Mouse (Mus musculus): ENCODE measurements around the gene Onecut1. TPM values are rescaled to one million over a fixed set of nuclear protein-coding genes. Genes with fewer than 3 reads are reported as not detected.

Gene Onecut1
- polyA plus RNA-seq, 1 experiment = not detected

GRCm38 (mm10) chr9:74923291-74923977, 61.7 kb downstream of the Onecut1 start:
- Histone ChIP-seq H3K27ac (ENCODE audit: insufficient read depth, low read length) (no peak overlapping the region), H3K4me3 (ENCODE audit: insufficient read depth, low read length) (no peak overlapping the region), H3K4me1 (ENCODE audit: control insufficient read depth, insufficient read depth, low read length) (no peaks in the 10 kb centered on the region)
- TF ChIP-seq CTCF (IDR thresholded peaks at IDR 0.05; ENCODE audit: borderline replicate concordance, insufficient read depth, low read length) = no peak
- TF ChIP-seq POLR2A (IDR thresholded peaks at IDR 0.05; ENCODE audit: low read depth, low read length) = no peak

DNA sequence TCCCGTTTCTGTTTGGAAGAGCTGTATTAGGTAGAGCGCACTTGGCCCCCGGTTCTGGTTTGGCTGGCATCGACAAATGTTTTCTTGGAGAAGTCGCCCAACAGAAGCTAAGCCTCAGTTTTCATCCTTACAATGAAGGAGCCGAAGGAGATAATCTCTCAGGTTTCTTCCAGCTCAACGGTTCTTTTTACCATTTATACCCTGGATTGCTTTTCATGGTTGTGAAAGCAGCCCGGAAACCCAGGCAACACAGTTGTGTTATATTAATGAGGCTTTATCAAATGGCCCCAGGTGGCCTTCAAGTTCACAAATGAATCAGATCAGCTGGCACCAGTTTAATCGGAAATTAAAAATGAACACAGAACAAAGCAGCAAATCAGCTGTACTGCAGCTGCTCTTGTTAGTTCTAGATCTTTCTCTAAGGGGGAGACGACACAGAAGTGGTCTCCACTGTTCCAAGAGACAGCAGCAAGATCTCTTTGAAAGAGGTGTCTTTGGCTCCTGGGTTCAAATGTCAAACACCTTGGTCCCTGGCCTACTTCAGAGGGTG, 63.6 kb downstream of the Onecut1 start:
- Histone ChIP-seq H3K4me3 (ENCODE audit: insufficient read depth, low read length) (no peak overlapping the region), H3K27ac (ENCODE audit: insufficient read depth, low read length) (no peak overlapping the region), H3K4me1 (ENCODE audit: control insufficient read depth, insufficient read depth, low read length) (no peaks in the 10 kb centered on the region)
- no peak for TF ChIP-seq POLR2A (IDR thresholded peaks at IDR 0.05; ENCODE audit: low read depth, low read length)
- TF ChIP-seq CTCF (IDR thresholded peaks at IDR 0.05; ENCODE audit: borderline replicate concordance, insufficient read depth, low read length) = no peak

- TF ChIP-seq POLR2A (IDR thresholded peaks at IDR 0.05; ENCODE audit: low read depth, low read length) (no peak), CTCF (IDR thresholded peaks at IDR 0.05; ENCODE audit: borderline replicate concordance, insufficient read depth, low read length) (no peak)
Observed at GRCm38 (mm10) chr9:74929981-74930423, 68.3 kb downstream of the Onecut1 start.

GRCm38 (mm10) chr9:74930653-74931052, 68.9 kb downstream of the Onecut1 start:
- Histone ChIP-seq H3K4me1 (ENCODE audit: control insufficient read depth, insufficient read depth, low read length) (no peaks in the 10 kb centered on the region), H3K4me3 (ENCODE audit: insufficient read depth, low read length) (no peak overlapping the region), H3K27ac (ENCODE audit: insufficient read depth, low read length) (no peak overlapping the region)
- TF ChIP-seq POLR2A (IDR thresholded peaks at IDR 0.05; ENCODE audit: low read depth, low read length) (no peak), CTCF (IDR thresholded peaks at IDR 0.05; ENCODE audit: borderline replicate concordance, insufficient read depth, low read length) (no peak)

More at GRCm38 (mm10) chr9:74929981-74930423, 68.3 kb downstream of the Onecut1 start:
- no peak overlapping the region for H3K4me3 ChIP-seq (ENCODE audit: insufficient read depth, low read length)
- H3K27ac ChIP-seq (ENCODE audit: insufficient read depth, low read length) = no peak overlapping the region
- H3K4me1 ChIP-seq (ENCODE audit: control insufficient read depth, insufficient read depth, low read length) = no peaks in the 10 kb centered on the region

GRCm38 (mm10) chr9:74935289-74935688, 73.6 kb downstream of the Onecut1 start:
- Histone ChIP-seq H3K27ac (ENCODE audit: insufficient read depth, low read length) (no peak overlapping the region), H3K4me3 (ENCODE audit: insufficient read depth, low read length) (no peak overlapping the region), H3K4me1 (ENCODE audit: control insufficient read depth, insufficient read depth, low read length) (no peaks in the 10 kb centered on the region)
- no peak for TF ChIP-seq CTCF (IDR thresholded peaks at IDR 0.05; ENCODE audit: borderline replicate concordance, insufficient read depth, low read length)
- TF ChIP-seq POLR2A (IDR thresholded peaks at IDR 0.05; ENCODE audit: low read depth, low read length) = no peak

- TF ChIP-seq POLR2A (IDR thresholded peaks at IDR 0.05; ENCODE audit: low read depth, low read length) = no peak
- TF ChIP-seq CTCF (IDR thresholded peaks at IDR 0.05; ENCODE audit: borderline replicate concordance, insufficient read depth, low read length) = no peak
- no peaks in the 10 kb centered on the region for H3K4me1 ChIP-seq (ENCODE audit: control insufficient read depth, insufficient read depth, low read length)
- H3K4me3 ChIP-seq (ENCODE audit: insufficient read depth, low read length) = no peak overlapping the region
- H3K27ac ChIP-seq (ENCODE audit: insufficient read depth, low read length) = no peak overlapping the region
Observed at GRCm38 (mm10) chr9:74937761-74938160, 76.0 kb downstream of the Onecut1 start.

DNA sequence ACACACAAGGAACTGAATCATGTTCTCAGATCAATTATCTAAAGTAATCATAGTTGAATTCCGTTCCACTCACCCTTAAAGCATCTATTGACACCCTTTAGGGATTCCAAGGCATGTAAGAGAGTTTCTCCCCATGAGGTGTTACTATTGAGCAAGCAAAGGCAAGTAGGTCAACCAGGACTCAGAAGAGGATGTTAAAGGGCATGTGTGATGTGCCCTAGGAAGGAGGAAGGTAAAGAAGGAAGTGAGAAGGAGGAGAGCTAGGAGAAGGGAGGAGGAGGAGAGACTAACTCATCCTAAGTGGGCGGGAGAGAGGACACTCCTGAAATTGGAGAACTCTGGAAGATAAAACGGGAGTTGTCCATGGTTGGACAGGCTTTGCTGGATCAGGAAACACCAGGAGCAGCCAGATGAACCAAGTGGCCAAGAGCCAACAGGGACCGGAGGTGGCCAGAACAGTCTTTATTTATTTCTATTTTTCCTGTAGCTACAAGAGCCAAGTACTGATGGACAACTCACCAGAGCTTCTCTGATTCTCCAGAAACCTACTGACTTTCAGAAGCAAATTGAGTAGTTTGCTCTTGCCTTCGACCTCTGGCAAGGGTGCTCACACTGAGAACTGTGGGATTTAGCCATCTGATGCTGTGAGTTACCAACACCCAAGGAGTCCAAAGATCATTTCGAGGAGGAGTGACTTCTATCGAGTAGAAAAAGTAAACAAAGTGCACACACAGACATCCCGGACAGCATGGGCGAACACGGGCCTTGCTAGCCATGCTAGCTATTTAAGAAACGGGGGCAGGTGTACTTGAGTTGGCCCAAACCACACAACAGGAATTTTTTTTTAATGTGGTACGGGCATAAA, 77.2 kb downstream of the Onecut1 start:
- TF ChIP-seq POLR2A (IDR thresholded peaks at IDR 0.05; ENCODE audit: low read depth, low read length) (no peak), CTCF (IDR thresholded peaks at IDR 0.05; ENCODE audit: borderline replicate concordance, insufficient read depth, low read length) (no peak)
- no peaks in the 10 kb centered on the region for H3K4me1 ChIP-seq (ENCODE audit: control insufficient read depth, insufficient read depth, low read length)
- H3K4me3 ChIP-seq (ENCODE audit: insufficient read depth, low read length) = no peak overlapping the region
- H3K27ac ChIP-seq (ENCODE audit: insufficient read depth, low read length) = no peak overlapping the region

Other genes starting within 250 kb of the Onecut1 start
- gene Fam214a, start 91.0 kb downstream of the Onecut1 start, polyA plus RNA-seq (2011; ENCODE audit: insufficient read length, low read depth, missing spikeins) = 18.3 and 18.9 TPM in 2 replicates
- 220 and 227 TPM in 2 replicates for gene Arpp19, start 175.7 kb downstream of the Onecut1 start, polyA plus RNA-seq (2011; ENCODE audit: insufficient read length, low read depth, missing spikeins)
- gene Myo5a, start 209.1 kb downstream of the Onecut1 start, polyA plus RNA-seq (2011; ENCODE audit: insufficient read length, low read depth, missing spikeins) = 103 and 123 TPM in 2 replicates

Measured in embryonic fibroblast, embryonic 13.5 days (primary cell).